Comparison of ENCODE assay signal across 8 mouse cellular contexts in the genomic region with DNA sequence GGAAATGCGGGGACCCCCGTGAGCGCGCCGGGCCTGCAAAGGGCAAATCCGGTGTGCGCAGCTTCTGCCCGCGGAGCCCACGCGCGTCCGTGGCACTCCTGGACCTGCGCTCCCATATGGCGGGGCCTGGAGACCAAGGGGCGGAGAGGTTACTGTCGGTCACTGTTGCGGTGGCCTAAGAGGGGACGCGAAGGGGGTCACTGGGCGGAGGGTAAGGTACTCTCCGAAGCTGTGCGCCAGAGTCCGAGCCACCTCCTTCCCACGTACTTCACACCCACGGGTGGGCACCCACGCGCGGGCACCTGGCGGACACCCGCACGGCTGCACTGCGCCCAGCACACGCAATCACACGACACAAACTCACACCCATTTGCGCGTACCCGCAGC. TPM values are rescaled to one million over a fixed set of nuclear protein-coding genes. Genes with fewer than 3 reads are reported as not detected.
DNase-seq lines count a peak whose midpoint lies in the region; ATAC-seq and TF ChIP-seq lines count a peak whose summit lies in the region.

No protein-coding gene starts in this region.

- peak overlapping the region; percentile 65 for H3K9ac ChIP-seq in embryonic facial prominence, embryonic 11.5 days (replicated peaks; ENCODE audit: low read length)
- peak overlapping the region; percentile 84 for H3K9ac ChIP-seq in hindbrain, embryonic 13.5 days
- peak overlapping the region; percentile 81 for H3K9ac ChIP-seq in lung, embryonic 16.5 days (ENCODE audit: low read length)

- TF ChIP-seq CTCF in E14TG2a.4 (conservative IDR thresholded peaks at IDR 0.05; ENCODE audit: low read length), result no peak

- DNase-seq in frontal cortex, postnatal 25 days (ENCODE audit: low spot score in 2 of 2), result no peak
- no peak for DNase-seq in embryonic facial prominence, embryonic 11.5 days (ENCODE audit: low spot score)
- peak; percentile 42 for DNase-seq in right cerebral cortex, postnatal 25 days

- peak; percentile 28; the same call in 1 of the 2 replicates for ATAC-seq in frontal cortex, adult (ENCODE audit: low TSS enrichment)
- ATAC-seq in embryonic facial prominence, embryonic 11.5 days (replicated peaks; ENCODE audit: insufficient number of reproducible peaks, low FRiP score, low TSS enrichment, low read depth), result peak; percentile 31; the same call in 1 of the 2 replicates
- peak; percentile 67 for ATAC-seq in hindbrain, embryonic 13.5 days (ENCODE audit: low FRiP score)
- ATAC-seq in lung, embryonic 16.5 days (ENCODE audit: low read depth), result peak; percentile 34
- ATAC-seq in inflammation-experienced regulatory T-cells, adult 6 months, result no peak

- H3K27me3 ChIP-seq in E14TG2a.4 (ENCODE audit: insufficient read depth, low read length), result peaks cover 47% of the 10 kb centered on the region
- H3K27me3 ChIP-seq in embryonic facial prominence, embryonic 11.5 days (ENCODE audit: control insufficient read depth, insufficient read depth, low read length), result peaks cover 2% of the 10 kb centered on the region
- peaks cover 54% of the 10 kb centered on the region for H3K27me3 ChIP-seq in hindbrain, embryonic 13.5 days
- H3K27me3 ChIP-seq in lung, embryonic 16.5 days (ENCODE audit: control insufficient read depth, insufficient read depth, low read depth, low read length), result peaks cover 19% of the 10 kb centered on the region

- peaks cover 62% of the 10 kb centered on the region for H3K4me1 ChIP-seq in E14TG2a.4 (replicated peaks; ENCODE audit: low read depth, low read length)
- H3K4me1 ChIP-seq in embryonic facial prominence, embryonic 11.5 days (ENCODE audit: control insufficient read depth, insufficient read depth, low read length), result no peaks in the 10 kb centered on the region
- peaks cover 21% of the 10 kb centered on the region for H3K4me1 ChIP-seq in hindbrain, embryonic 13.5 days (replicated peaks)
- H3K4me1 ChIP-seq in lung, embryonic 16.5 days (replicated peaks; ENCODE audit: control insufficient read depth, insufficient read depth, low read length), result peaks cover 17% of the 10 kb centered on the region

- peaks cover 23% of the 10 kb centered on the region for H3K36me3 ChIP-seq in E14TG2a.4 (ENCODE audit: insufficient read depth, low read length)
- H3K36me3 ChIP-seq in embryonic facial prominence, embryonic 11.5 days (replicated peaks; ENCODE audit: control insufficient read depth, insufficient read depth, low read depth, low read length), result no peaks in the 10 kb centered on the region
- no peaks in the 10 kb centered on the region; the same call in 1 of the 2 replicates for H3K36me3 ChIP-seq in hindbrain, embryonic 13.5 days
- peaks cover 5% of the 10 kb centered on the region for H3K36me3 ChIP-seq in lung, embryonic 16.5 days (ENCODE audit: control insufficient read depth, insufficient read depth, low read length)

- peak overlapping the region; percentile 90 for H3K4me3 ChIP-seq in E14TG2a.4 (replicated peaks; ENCODE audit: low read length)
- H3K4me3 ChIP-seq in embryonic facial prominence, embryonic 11.5 days (ENCODE audit: low read depth, low read length), result peak overlapping the region; percentile 61
- peak overlapping the region; percentile 71 for H3K4me3 ChIP-seq in hindbrain, embryonic 13.5 days
- peak overlapping the region; percentile 74 for H3K4me3 ChIP-seq in lung, embryonic 16.5 days (ENCODE audit: low read length)

- H3K4me2 ChIP-seq in embryonic facial prominence, embryonic 11.5 days (ENCODE audit: low read depth, low read length), result peak overlapping the region; percentile 100
- peak overlapping the region; percentile 100 for H3K4me2 ChIP-seq in hindbrain, embryonic 13.5 days
- peak overlapping the region; percentile 99 for H3K4me2 ChIP-seq in lung, embryonic 16.5 days (ENCODE audit: low read depth, low read length)

- H3K9me3 ChIP-seq in E14TG2a.4 (ENCODE audit: low read length), result no peaks in the 10 kb centered on the region
- no peaks in the 10 kb centered on the region for H3K9me3 ChIP-seq in embryonic facial prominence, embryonic 11.5 days (replicated peaks; ENCODE audit: control insufficient read depth, low read length)
- no peaks in the 10 kb centered on the region for H3K9me3 ChIP-seq in hindbrain, embryonic 13.5 days
- H3K9me3 ChIP-seq in lung, embryonic 16.5 days (ENCODE audit: control insufficient read depth, low read length), result no peaks in the 10 kb centered on the region

- WGBS in embryonic facial prominence, embryonic 11.5 days, result 0% methylated on average over 38 of the region's 38 CpGs
- under 1% methylated on average over 38 of the region's 38 CpGs for WGBS in hindbrain, embryonic 13.5 days
- 0% methylated on average over 38 of the region's 38 CpGs for WGBS in lung, embryonic 16.5 days

- H3K27ac ChIP-seq in embryonic facial prominence, embryonic 11.5 days (replicated peaks; ENCODE audit: low read depth, low read length), result no peak overlapping the region
- peak overlapping the region; percentile 55 for H3K27ac ChIP-seq in hindbrain, embryonic 13.5 days
- H3K27ac ChIP-seq in lung, embryonic 16.5 days (ENCODE audit: low read length), result peak overlapping the region; percentile 68

RNA-seq across cellular contexts. Expression of a gene that starts 0.5 kb away (rescaled TPM):
- polyA plus RNA-seq in embryonic facial prominence, embryonic 11.5 days (2014; fragmentation: Nextera tagmentation; extraction: Ambion mirVana), result 3.8 TPM in 2 replicates
- polyA plus RNA-seq in hindbrain, embryonic 13.5 days (2015; fragmentation: Nextera tagmentation; extraction: Ambion mirVana), result 10.2 and 10.5 TPM in 2 replicates
- 17.4 and 21.3 TPM in 2 replicates for polyA plus RNA-seq in lung, embryonic 16.5 days (2015; fragmentation: Nextera tagmentation; extraction: Ambion mirVana)
- not detected for polyA plus RNA-seq in inflammation-experienced regulatory T-cells, adult 6 months (2017; shearing (Covaris generic))

RNA-seq across cellular contexts. Expression of a gene that starts 23.4 kb away (rescaled TPM):
- 1.2 and 2.2 TPM in 2 replicates for polyA plus RNA-seq in embryonic facial prominence, embryonic 11.5 days (2014; fragmentation: Nextera tagmentation; extraction: Ambion mirVana)
- 44.8 and 45.3 TPM in 2 replicates for polyA plus RNA-seq in hindbrain, embryonic 13.5 days (2015; fragmentation: Nextera tagmentation; extraction: Ambion mirVana)
- 2.4 and 4.7 TPM in 2 replicates for polyA plus RNA-seq in lung, embryonic 16.5 days (2015; fragmentation: Nextera tagmentation; extraction: Ambion mirVana)
- under 1 TPM in 2 of 3 experiments, not detected in 1; 0.34 to 0.77 TPM for polyA plus RNA-seq in inflammation-experienced regulatory T-cells, adult 6 months (2017; shearing (Covaris generic))

RNA-seq across cellular contexts. Expression of a gene that starts 34.2 kb away (rescaled TPM):
- polyA plus RNA-seq in embryonic facial prominence, embryonic 11.5 days (2014; fragmentation: Nextera tagmentation; extraction: Ambion mirVana), result 0.59 and 1.3 TPM in 2 replicates
- polyA plus RNA-seq in hindbrain, embryonic 13.5 days (2015; fragmentation: Nextera tagmentation; extraction: Ambion mirVana), result 6.7 and 6.9 TPM in 2 replicates
- 0.60 and 0.82 TPM in 2 replicates for polyA plus RNA-seq in lung, embryonic 16.5 days (2015; fragmentation: Nextera tagmentation; extraction: Ambion mirVana)
- polyA plus RNA-seq in inflammation-experienced regulatory T-cells, adult 6 months (2017; shearing (Covaris generic)), result under 1 TPM in 1 of 3 experiments, not detected in 2; 0.36 TPM
